Mouse (Mus musculus): ENCODE results near the gene Mafg.
"Not testable (repeated sequence)": the region's sequence is repeated elsewhere in the genome, so short reads cannot be mapped to it uniquely, and the experiment has no call there.

Mafg gene

GRCm38 (mm10) chr11:120633520-120634343 lies at the start of gene Mafg:
TSS of gene Mafg (minus strand) at chr11:120633600.
- peak; percentile 83 for DNase-seq (ENCODE audit: extremely low read depth, low read depth)

- no peak for DNase-seq (ENCODE audit: extremely low read depth, low read depth)
Observed at GRCm38 (mm10) chr11:120682683-120683082, 49.3 kb upstream of the Mafg start.

DNA sequence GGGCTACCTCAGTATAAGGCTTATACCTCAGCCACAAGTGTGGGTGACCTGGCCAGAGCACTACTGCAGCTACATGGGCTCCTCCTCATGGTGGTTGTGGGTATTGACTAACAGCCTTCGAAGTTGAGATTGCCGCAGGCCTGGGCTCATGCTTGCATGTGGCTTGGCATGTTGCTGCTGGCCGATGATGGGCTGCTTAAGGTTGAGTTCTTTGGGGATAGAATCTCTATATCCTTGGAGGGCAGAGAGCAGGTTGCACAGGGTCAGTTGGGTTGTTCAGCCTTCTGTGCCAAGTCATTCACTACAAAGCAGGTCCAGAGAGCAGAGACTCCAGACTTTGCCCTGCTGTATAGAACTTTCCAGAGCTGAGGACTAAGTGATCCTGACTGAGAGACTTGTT lies 46.5 kb upstream of the Mafg start:
- no peak for DNase-seq (ENCODE audit: extremely low read depth, low read depth)

- no peak for DNase-seq (ENCODE audit: extremely low read depth, low read depth)
Observed at GRCm38 (mm10) chr11:120676951-120677350, 43.6 kb upstream of the Mafg start.

- not testable (repeated sequence) for DNase-seq (ENCODE audit: extremely low read depth, low read depth)
Observed at GRCm38 (mm10) chr11:120675875-120676274, 42.5 kb upstream of the Mafg start.

- DNase-seq (ENCODE audit: extremely low read depth, low read depth): no peak
Observed at GRCm38 (mm10) chr11:120673594-120674122, 40.3 kb upstream of the Mafg start.

DNA sequence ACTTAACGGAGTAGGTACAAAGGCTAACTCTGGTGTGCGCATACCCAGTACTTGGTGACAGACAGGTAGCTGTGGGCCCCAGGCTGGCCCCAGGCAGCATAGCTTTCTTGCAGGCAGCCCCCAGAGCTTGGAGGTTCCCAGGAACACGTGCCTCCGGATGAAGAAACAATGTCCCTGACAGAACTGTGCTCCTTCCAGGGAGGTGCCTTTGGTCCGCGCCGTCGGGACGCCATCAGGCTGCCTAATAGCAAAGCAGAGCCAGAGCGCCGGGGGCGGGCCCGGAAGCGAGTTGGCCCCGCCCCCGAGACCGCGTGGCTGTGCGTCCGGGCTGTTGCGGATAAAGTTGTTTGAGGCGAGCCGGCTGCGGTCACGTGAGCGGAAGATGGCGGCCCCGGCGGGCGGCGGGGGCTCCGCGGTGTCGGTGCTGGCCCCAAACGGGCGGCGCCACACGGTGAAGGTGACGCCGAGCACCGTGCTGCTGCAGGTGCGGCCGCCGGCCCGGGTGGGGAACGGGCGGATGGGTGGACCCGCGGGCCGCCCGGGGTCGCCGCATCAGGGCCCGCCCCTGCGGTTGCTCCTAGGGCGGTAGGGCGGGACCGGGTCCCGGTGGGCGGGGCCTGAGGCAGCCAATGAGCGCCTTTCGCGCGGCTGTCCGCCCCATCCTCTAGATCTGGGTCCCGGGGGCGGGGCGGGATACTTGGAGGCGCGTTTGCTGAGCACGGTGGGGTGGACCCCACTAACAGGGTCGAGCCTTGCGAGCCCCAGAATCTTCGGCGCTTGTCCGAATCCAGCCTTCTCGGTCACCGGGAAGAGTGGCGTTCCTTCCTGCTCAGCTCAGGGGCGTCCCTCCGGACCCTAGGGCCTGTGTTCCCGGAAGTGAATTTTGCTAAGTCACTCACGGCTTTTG lies 39.5 kb upstream of the Mafg start, which contains the start of gene Aspscr1:
TSS of gene Aspscr1 (plus strand) at position 287 of the 907 bp plus-strand sequence.
- DNase-seq (ENCODE audit: extremely low read depth, low read depth): peak; percentile 81

DNA sequence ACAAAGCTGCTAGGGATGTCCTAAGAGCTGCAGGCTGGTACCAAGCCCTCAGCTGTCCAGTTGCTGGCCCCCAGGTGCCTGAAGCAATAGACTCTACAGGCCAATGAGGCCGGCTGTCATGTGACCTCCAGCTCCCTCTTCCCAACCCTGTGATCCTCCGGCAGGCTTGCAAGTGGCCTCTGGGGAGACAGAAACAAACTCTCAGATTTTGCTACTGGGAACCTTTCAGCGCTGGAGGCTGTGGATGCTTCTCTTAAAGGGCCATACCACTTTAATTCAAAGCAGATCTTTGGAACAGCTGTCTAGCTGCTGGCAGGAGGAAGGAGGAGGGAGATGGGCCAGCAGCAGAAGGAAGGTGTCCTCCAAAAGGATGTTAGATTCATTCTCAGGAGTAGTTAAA lies 33.2 kb upstream of the Mafg start:
- DNase-seq (ENCODE audit: extremely low read depth, low read depth): no peak

DNA sequence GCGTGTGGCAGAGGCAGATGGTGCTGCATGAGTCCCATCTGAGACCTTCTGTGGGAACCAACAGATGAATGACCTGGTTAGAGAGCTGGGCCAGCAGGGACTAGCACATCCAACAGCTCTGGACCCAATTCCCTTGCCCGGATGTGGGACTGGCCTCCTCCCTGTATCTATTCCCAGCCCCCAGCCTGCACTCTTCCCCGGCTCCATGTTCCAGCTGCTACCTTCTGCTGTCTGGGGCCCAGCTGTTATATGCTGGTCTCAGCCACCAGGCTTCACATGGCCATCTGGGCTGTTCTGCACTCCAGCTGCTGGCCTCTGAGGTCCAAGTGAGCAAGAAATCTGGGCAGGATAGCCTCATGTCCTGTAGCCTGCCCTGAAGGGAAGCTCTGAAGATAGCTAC lies 32.0 kb upstream of the Mafg start:
- DNase-seq (ENCODE audit: extremely low read depth, low read depth): no peak

DNA sequence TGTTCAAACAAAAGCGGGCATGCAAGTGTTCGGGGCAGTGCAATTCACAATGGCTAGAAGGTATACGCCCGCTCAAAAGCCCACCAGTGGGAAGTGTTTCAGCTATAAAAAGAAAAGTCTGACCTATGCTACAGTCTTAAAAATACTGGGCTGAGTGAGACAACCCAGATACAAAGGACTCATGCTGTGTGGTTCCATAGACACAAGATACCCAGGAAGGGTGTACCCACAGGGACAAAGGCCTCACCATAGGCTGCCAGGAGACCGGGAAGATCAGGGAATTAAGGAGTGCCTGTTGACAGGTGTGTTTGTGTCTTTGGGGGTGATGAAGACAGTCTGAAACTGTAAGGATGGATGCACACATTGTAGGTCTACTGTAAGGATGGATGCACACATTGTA lies 30.3 kb upstream of the Mafg start:
- DNase-seq (ENCODE audit: extremely low read depth, low read depth): no peak

- DNase-seq (ENCODE audit: extremely low read depth, low read depth): no peak
Observed at GRCm38 (mm10) chr11:120662759-120663158, 29.4 kb upstream of the Mafg start.

DNA sequence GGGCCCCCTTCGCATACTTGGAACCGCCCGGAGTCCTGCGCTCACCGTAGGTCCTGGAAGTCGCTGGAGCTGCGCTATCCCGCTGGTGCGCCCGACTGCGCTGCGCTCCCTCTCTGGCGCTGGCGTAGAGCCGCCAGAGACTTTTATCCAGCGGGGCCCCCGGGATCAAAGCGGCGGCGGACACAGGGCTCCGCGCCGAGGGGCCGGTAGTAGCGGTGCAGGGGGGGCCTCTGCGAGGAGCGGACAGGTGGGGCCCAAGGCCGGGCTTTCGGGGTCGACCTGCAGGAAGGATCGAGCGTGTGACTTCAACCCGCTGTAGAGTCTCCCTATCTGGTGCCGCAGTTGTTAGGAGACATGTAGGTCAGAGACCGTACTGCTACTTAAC lies 27.7 kb upstream of the Mafg start, which contains the start of gene Notum:
TSS of gene Notum (minus strand) at position 100 of the 385 bp plus-strand sequence.
- DNase-seq (ENCODE audit: extremely low read depth, low read depth): no peak

DNA sequence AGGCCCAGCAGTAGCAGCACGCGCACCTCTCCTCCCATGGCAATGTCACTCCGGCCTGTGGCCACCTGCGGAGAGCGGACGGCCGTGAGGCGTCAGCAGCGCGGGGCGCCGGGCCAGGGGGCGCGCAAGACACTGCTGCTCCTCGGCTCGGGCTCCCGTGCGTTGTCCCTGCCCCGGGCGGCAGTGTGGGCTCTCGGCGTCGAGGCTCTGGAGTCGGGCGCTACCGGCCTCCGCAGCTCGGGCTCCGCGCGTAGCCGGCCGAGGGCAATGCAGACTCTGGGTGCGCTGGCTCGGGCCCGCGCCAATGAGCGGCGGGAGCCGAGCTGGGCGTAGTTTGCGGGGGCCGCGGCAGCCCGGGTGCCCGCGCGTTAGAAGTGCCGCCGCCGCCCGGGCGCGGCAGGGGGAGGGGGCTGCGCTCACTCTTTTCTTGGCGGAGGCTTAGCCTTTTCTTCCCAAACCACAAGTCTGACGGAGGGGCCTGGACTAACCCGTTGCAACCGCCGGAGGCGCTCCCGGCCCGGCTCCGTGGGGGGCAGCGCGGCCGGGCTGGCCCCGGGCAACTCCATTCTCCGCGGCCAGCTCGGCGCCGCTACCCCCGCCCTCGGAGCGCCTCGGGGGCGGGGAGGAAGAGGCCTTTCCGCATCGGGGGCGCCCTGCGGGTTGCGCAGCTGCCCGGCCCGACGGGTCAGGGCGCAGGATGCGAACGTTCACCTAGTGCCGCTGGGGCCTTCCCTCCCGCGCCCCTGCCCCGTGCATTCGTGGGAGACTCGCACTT lies 27.1 kb upstream of the Mafg start:
- DNase-seq (ENCODE audit: extremely low read depth, low read depth): no peak

DNA sequence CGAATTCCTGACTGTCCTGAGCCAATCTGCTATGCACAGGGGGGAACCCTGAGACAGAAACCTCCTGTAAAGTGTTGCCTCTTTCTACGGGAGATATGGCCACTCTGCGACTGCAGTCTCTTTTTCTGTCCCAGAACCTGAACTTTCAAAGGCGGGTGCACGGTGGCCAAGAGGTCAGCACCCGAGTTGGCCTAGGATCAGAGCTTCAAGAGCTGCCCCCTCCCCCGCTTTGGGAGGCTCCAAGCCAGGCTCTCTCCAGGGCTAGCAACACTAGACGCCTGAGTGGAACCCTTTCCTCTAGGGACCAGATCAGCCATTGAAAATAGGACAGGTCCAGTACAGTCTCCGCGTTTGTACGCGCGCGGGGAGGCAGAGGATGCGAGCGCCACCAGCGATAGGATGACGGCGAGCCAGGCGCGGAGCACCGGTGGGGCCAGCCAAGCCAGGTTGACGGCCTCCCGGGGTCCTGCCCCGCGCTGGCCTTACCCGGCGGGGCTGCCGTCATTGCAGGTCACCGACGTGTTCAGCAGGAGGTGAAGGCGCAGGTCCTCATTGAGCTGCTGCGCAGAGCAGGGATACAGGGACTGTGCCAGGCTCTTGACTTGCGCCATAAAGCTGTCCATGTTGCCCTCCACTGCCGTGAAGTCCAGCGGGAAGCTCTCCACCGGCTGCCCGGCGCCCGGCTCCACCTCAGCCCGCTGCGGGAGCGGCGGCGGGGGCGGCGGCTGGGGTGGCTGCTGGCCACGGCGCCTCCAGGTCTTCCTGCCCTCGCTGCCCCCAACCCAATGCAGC lies 26.3 kb upstream of the Mafg start:
- no peak for DNase-seq (ENCODE audit: extremely low read depth, low read depth)

GRCm38 (mm10) chr11:120658876-120659410 lies 25.5 kb upstream of the Mafg start:
- DNase-seq (ENCODE audit: extremely low read depth, low read depth): no peak

DNA sequence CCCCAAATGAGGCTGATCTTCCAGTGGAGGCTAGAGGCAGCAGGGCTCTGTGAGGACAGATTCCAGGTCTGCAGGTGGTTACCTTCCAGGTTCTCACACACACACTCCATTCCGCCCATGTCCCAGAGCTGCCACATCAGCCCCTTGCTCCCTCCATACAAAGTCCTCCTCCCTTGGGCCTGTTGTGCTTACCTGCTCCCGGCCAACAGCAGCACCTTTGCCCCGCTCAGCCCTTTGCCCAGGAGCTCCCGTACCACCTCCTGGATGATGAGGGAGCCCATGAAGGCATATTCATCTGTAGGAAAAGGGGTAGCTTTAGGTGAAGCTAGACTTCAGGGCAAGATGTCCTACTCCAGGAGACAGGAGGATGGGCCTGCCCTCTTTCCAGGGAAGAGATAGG lies 23.9 kb upstream of the Mafg start:
- DNase-seq (ENCODE audit: extremely low read depth, low read depth): no peak

DNA sequence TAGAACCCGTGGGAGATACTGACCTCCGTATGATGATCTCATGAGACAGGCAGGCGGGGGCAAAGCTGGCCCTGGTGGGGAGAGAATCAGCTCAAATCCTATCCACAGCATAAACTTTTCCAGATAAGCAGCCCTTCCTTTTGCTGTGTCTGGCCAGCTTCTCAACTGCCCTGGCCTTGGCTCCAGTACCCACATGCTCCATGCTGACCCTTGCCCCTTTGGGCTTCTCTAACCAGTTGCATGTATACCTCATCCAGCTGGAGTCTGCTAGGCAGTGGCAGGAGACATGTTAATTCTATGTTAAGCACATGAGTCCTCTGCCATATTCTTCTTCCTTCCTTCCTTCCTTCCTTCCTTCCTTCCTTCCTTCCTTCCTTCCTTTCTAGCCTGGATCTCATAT lies 21.3 kb upstream of the Mafg start:
- no peak for DNase-seq (ENCODE audit: extremely low read depth, low read depth)

- no peak for DNase-seq (ENCODE audit: extremely low read depth, low read depth)
Observed at GRCm38 (mm10) chr11:120651872-120652271, 18.5 kb upstream of the Mafg start.

- DNase-seq (ENCODE audit: extremely low read depth, low read depth): no peak
Observed at GRCm38 (mm10) chr11:120648001-120648476, 14.6 kb upstream of the Mafg start, which contains the start of gene Myadml2. TSS of gene Myadml2 (minus strand) at chr11:120648158.

Data from MEL-GATA-1-ER (cell line).